Mouse (Mus musculus) lung, postnatal 0 days (tissue): Measurements from ENCODE around the gene Baiap2l1.

Experiments
- CTCF ChIP-seq: IDR thresholded peaks from 2 replicates; pipeline ENCODE4 v1.5.1; 2016; ENCODE audit warnings: antibody characterized with exemption, mild to moderate bottlenecking
- EP300 ChIP-seq: IDR thresholded peaks from 2 replicates; pipeline ENCODE4 v1.6.1; 2016; ENCODE audit warnings: antibody characterized with exemption, mild to moderate bottlenecking, control low read depth

DNA sequence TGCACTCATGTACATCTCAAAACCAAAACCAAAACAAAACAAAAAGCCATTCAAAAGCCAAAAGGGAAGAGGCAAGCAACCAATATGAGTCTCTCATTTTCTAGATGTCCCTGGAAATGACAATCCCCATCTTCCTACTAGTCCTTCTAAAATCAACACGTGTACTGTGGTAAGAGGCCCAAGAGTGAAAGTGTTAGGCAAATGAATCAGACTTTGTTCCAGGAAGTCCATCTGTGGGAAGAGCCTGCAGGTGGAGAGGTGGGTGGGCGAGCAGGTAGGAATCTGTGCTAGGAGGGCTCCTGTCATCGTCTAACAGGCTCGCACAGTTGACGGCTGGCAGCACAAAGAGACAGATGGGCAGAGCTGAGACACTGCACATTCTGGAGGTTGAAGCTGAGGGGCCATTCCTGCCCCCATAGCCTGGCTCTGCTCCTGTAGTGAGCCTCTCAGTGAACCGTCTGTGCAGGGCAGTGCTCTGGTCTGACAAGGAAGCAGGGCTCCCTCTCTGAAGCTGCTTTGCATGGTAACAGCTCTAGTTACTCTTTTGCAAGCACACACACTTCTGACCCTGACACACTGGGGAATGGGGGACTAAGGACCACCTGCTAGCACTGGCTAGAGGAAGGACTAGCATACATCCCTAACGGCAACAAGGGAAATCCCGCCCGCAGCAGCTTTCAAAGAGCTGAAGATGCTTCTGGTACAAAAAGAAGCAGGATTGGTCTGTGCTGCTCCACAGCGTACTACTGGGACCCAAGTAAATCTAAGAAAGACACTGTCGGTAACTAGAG is 75.2 kb downstream of the Baiap2l1 start:
- TF ChIP-seq CTCF (no peak), EP300 (no peak)
